Mouse (Mus musculus) megakaryocyte, embryonic 14.5 days (primary cell): ENCODE measurements around the gene Wnk2.

Source experiments
- FLI1 ChIP-seq: IDR thresholded peaks from 2 replicates; pipeline ENCODE4 v1.6.1; 2012; ENCODE audit warnings: low read length, inconsistent platforms, mixed read lengths
- GATA1 ChIP-seq: IDR thresholded peaks from 3 replicates; pipeline ENCODE4 v1.6.1; 2012; ENCODE audit warnings: mixed read lengths, low read length, inconsistent platforms, borderline replicate concordance

- no peak for TF ChIP-seq GATA1
- no peak for TF ChIP-seq FLI1
These were observed 89.3 kb downstream of the Wnk2 start for GRCm38 (mm10) chr13:49058528-49058927.
